In genomic region chr16:46291067-46291833, GRCm38 (mm10) we compare ENCODE assay signal across 26 mouse cellular contexts.
DNase-seq lines count a peak whose midpoint lies in the region; ATAC-seq and TF ChIP-seq lines count a peak whose summit lies in the region.
"Had no signal": no experiment of that assay in that cellular context is flagged by ENCODE, and none has a peak within 500 bp of the region (broad histone marks: within the 10 kb centered on the region; RNA-seq: fewer than 3 reads in every experiment).

No protein-coding gene starts in this region.

- H3K9ac ChIP-seq in embryonic facial prominence, embryonic 14.5 days (ENCODE audit: low read depth, low read length) = no peak overlapping the region
- H3K9ac ChIP-seq in forebrain, embryonic 14.5 days (ENCODE audit: low read length) = no peak overlapping the region
- no peak overlapping the region for H3K9ac ChIP-seq in midbrain, postnatal 0 days (replicated peaks; ENCODE audit: low read length, poor library complexity, severe bottlenecking)
- H3K9ac ChIP-seq: heart, embryonic 13.5 days; limb, embryonic 13.5 days had no signal

- no peak overlapping the region for H3K27ac ChIP-seq in embryonic facial prominence, embryonic 14.5 days (replicated peaks; ENCODE audit: low read depth, low read length)
- no peak overlapping the region for H3K27ac ChIP-seq in embryonic facial prominence, embryonic 10.5 days (replicated peaks)
- H3K27ac ChIP-seq in forebrain, embryonic 14.5 days (ENCODE audit: low read depth, low read length) = no peak overlapping the region
- no peak overlapping the region for H3K27ac ChIP-seq in midbrain, postnatal 0 days (ENCODE audit: low read depth, low read length)
- H3K27ac ChIP-seq: heart, adult 2 months; kidney, postnatal 0 days; limb, embryonic 13.5 days had no signal

- no peak for TF ChIP-seq POLR2A in lung, adult 2 months (IDR thresholded peaks at IDR 0.05; ENCODE audit: borderline replicate concordance, extremely low read depth, low read depth, low read length)

- H3K27me3 ChIP-seq in embryonic facial prominence, embryonic 14.5 days (replicated peaks; ENCODE audit: control insufficient read depth, insufficient read depth, low read length) = no peaks in the 10 kb centered on the region
- no peaks in the 10 kb centered on the region for H3K27me3 ChIP-seq in embryonic facial prominence, embryonic 10.5 days (replicated peaks; ENCODE audit: low read depth, poor library complexity, severe bottlenecking)
- H3K27me3 ChIP-seq in forebrain, embryonic 14.5 days (replicated peaks; ENCODE audit: control insufficient read depth, insufficient read depth, low read length) = no peaks in the 10 kb centered on the region
- H3K27me3 ChIP-seq in midbrain, postnatal 0 days (ENCODE audit: insufficient read depth, low read length) = no peaks in the 10 kb centered on the region
- H3K27me3 ChIP-seq: heart, embryonic 13.5 days; limb, embryonic 13.5 days; megakaryocyte, embryonic 14.5 days; Patski had no signal

- H3K4me2 ChIP-seq in embryonic facial prominence, embryonic 14.5 days (ENCODE audit: low read depth, low read length) = no peak overlapping the region
- H3K4me2 ChIP-seq in forebrain, embryonic 14.5 days (ENCODE audit: low read length) = no peak overlapping the region
- no peak overlapping the region for H3K4me2 ChIP-seq in midbrain, postnatal 0 days (ENCODE audit: low read depth, low read length, poor library complexity, severe bottlenecking)
- H3K4me2 ChIP-seq: heart, embryonic 13.5 days; limb, embryonic 13.5 days; liver, embryonic 11.5 days had no signal

- H3K4me1 ChIP-seq in embryonic facial prominence, embryonic 14.5 days (ENCODE audit: control insufficient read depth, insufficient read depth, low read length) = no peaks in the 10 kb centered on the region
- peaks cover 4% of the 10 kb centered on the region; the same call in 1 of the 2 replicates for H3K4me1 ChIP-seq in embryonic facial prominence, embryonic 10.5 days
- H3K4me1 ChIP-seq in forebrain, embryonic 14.5 days (ENCODE audit: control insufficient read depth, insufficient read depth, low read length) = peaks cover 9% of the 10 kb centered on the region
- H3K4me1 ChIP-seq in midbrain, postnatal 0 days (ENCODE audit: insufficient read depth, low read length) = no peaks in the 10 kb centered on the region
- H3K4me1 ChIP-seq in lung, adult 2 months (ENCODE audit: control insufficient read depth, insufficient read depth, low read length) = no peaks in the 10 kb centered on the region
- H3K4me1 ChIP-seq: limb, embryonic 13.5 days; megakaryocyte, embryonic 14.5 days had no signal

- peak; percentile 34 for DNase-seq in embryonic facial prominence, embryonic 14.5 days (ENCODE audit: low spot score)
- no peak for DNase-seq in embryonic facial prominence, embryonic 10.5 days (ENCODE audit: low spot score)
- DNase-seq in left cerebral cortex, postnatal 4 days = peak; percentile 6
- DNase-seq in left cerebral cortex, postnatal 25 days (ENCODE audit: low spot score in 2 of 2) = no peak
- peak; percentile 32 for DNase-seq in forebrain, embryonic 14.5 days (ENCODE audit: low spot score)
- DNase-seq in midbrain, postnatal 0 days (ENCODE audit: low spot score) = peak; percentile 46
- DNase-seq in lung, adult 2 months = no peak
- no peak for DNase-seq in cerebellum, adult 11 months
- DNase-seq: adrenal gland, postnatal 14 days; cerebellum, adult 18-20 months; cerebellum, postnatal 10 days; heart, adult 2 months; heart, postnatal 10 days; kidney, adult 8-10 months; layer of hippocampus, adult 9-11 months; lung, postnatal 36 days; spleen, adult 18-20 months; thymus, postnatal 14 days had no signal

- no peak for TF ChIP-seq CTCF in midbrain, postnatal 0 days (IDR thresholded peaks at IDR 0.05)
- TF ChIP-seq CTCF in lung, adult 2 months (IDR thresholded peaks at IDR 0.05; ENCODE audit: insufficient read depth, low read length) = no peak

- H3K36me3 ChIP-seq in embryonic facial prominence, embryonic 14.5 days (ENCODE audit: control insufficient read depth, insufficient read depth, low read length) = no peaks in the 10 kb centered on the region
- H3K36me3 ChIP-seq in embryonic facial prominence, embryonic 10.5 days (replicated peaks) = no peaks in the 10 kb centered on the region
- no peaks in the 10 kb centered on the region for H3K36me3 ChIP-seq in forebrain, embryonic 14.5 days (ENCODE audit: control insufficient read depth, insufficient read depth, low read length)
- H3K36me3 ChIP-seq in midbrain, postnatal 0 days (ENCODE audit: insufficient read depth, low read length) = no peaks in the 10 kb centered on the region
- H3K36me3 ChIP-seq: G1E; heart, embryonic 13.5 days; limb, embryonic 13.5 days had no signal

- H3K4me3 ChIP-seq in embryonic facial prominence, embryonic 14.5 days (ENCODE audit: low read depth, low read length) = no peak overlapping the region
- H3K4me3 ChIP-seq in embryonic facial prominence, embryonic 10.5 days = no peak overlapping the region
- no peak overlapping the region for H3K4me3 ChIP-seq in forebrain, embryonic 14.5 days (ENCODE audit: low read depth, low read length)
- no peak overlapping the region for H3K4me3 ChIP-seq in midbrain, postnatal 0 days (ENCODE audit: low read depth, low read length)
- no peak overlapping the region for H3K4me3 ChIP-seq in lung, adult 2 months (replicated peaks; ENCODE audit: extremely low read depth, low read depth, low read length)
- H3K4me3 ChIP-seq: heart, adult 2 months; heart, embryonic 13.5 days; limb, embryonic 13.5 days; megakaryocyte, embryonic 14.5 days had no signal

- 48% methylated on average over 6 of the region's 6 CpGs for WGBS in embryonic facial prominence, embryonic 14.5 days
- WGBS in embryonic facial prominence, embryonic 10.5 days = 49% methylated on average over 6 of the region's 6 CpGs
- WGBS in forebrain, embryonic 14.5 days = 10% methylated on average over 6 of the region's 6 CpGs
- 28% methylated on average over 6 of the region's 6 CpGs for WGBS in midbrain, postnatal 0 days
- WGBS in lung, adult 2 months = 74% methylated on average over 6 of the region's 6 CpGs

- ATAC-seq in embryonic facial prominence, embryonic 14.5 days (ENCODE audit: low read depth) = no peak
- peak; percentile 10; the same call in 1 of the 2 replicates for ATAC-seq in forebrain, embryonic 14.5 days
- 0 out of 2 replicates have a peak, but pooled peaks have one; percentile 38 for ATAC-seq in midbrain, postnatal 0 days (ENCODE audit: low FRiP score)
- ATAC-seq: intestine, embryonic 16.5 days; Patski had no signal

- no peaks in the 10 kb centered on the region for H3K9me3 ChIP-seq in embryonic facial prominence, embryonic 14.5 days (ENCODE audit: control insufficient read depth, low read length)
- H3K9me3 ChIP-seq in embryonic facial prominence, embryonic 10.5 days = no peaks in the 10 kb centered on the region
- H3K9me3 ChIP-seq in forebrain, embryonic 14.5 days (replicated peaks; ENCODE audit: control insufficient read depth, low read length) = no peaks in the 10 kb centered on the region
- no peaks in the 10 kb centered on the region for H3K9me3 ChIP-seq in midbrain, postnatal 0 days (ENCODE audit: low read length)
- H3K9me3 ChIP-seq: heart, embryonic 13.5 days; limb, embryonic 13.5 days had no signal

- intact Hi-C loops in left cerebral cortex, postnatal 4 days (cut with DNase I) = no loop called here
- intact Hi-C loops in left cerebral cortex, postnatal 25 days (cut with DNase I) = no loop called here

Comparison
In these comparisons a context has a peak if more than half of its experiments do, and no peak if none do; other contexts are left out.
1. DNase-seq: peak in embryonic facial prominence, embryonic 14.5 days (single experiment), left cerebral cortex, postnatal 4 days (single experiment), forebrain, embryonic 14.5 days (single experiment) and midbrain, postnatal 0 days (single experiment); none in embryonic facial prominence, embryonic 10.5 days (single experiment), left cerebral cortex, postnatal 25 days (0 of 2), lung, adult 2 months (single experiment) and cerebellum, adult 11 months (single experiment).